Mouse (Mus musculus): ENCODE measurements around the gene Gm20696. TPM values are rescaled to one million over a fixed set of nuclear protein-coding genes. Genes with fewer than 3 reads are reported as not detected.

Gene Gm20696
- 1.3 and 1.5 TPM in 2 replicates for polyA plus RNA-seq (2012; rRNA removed; ENCODE audit: low replicate concordance)

DNA sequence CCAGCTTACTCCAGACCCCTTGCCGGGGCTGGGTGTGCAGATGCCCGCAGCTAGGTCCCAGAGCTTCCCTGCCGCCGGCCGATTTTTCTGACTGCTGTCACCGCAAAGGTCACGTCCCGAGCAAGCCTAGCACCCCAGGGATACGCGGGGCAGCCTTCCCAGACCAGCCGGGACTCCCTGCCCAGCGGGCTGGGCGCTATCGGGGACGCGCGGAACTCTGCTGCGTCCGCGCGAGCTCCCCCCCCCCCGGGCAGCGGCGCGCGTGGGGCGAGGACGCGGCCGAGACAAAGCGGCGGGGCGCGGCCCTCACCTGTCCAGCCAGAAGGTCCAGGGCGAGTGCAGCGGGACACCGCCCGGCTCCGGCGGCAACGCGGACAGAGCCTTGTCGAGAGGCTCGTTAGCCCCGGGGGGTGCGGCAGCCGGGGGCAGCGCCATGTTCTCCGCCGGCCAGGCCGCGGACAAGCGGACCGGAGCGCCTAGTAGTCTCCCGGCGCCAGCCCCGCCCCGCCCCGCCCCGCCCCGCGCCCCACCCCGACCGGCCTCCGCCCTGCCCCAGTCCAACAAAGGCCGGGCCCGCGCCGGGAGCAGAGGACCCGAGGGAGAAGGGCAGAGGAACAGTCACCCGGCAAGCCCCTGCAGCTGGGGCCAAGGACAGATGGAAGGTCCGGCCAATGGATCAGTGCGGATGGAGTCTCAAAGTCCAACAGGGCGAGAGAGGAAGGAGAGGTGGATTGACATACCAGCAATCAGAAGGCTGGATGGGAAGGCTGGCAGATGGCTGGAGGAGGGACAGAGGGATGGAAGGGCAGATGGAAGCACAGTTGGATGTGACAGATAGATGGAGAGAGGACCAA is at the start of gene Gm20696, which contains the start of gene Eif4e3:
Gene Gm20696 (minus strand): TSS at position 480 of the 854 bp plus-strand sequence.
Gene Eif4e3 (minus strand): TSS at position 454 of the 854 bp plus-strand sequence.

GRCm38 (mm10) chr6:99692206-99692915 is 25.8 kb upstream of the Gm20696 start, which contains the start of gene Gpr27:
TSS of gene Gpr27 (plus strand) at chr6:99692679.

DNA sequence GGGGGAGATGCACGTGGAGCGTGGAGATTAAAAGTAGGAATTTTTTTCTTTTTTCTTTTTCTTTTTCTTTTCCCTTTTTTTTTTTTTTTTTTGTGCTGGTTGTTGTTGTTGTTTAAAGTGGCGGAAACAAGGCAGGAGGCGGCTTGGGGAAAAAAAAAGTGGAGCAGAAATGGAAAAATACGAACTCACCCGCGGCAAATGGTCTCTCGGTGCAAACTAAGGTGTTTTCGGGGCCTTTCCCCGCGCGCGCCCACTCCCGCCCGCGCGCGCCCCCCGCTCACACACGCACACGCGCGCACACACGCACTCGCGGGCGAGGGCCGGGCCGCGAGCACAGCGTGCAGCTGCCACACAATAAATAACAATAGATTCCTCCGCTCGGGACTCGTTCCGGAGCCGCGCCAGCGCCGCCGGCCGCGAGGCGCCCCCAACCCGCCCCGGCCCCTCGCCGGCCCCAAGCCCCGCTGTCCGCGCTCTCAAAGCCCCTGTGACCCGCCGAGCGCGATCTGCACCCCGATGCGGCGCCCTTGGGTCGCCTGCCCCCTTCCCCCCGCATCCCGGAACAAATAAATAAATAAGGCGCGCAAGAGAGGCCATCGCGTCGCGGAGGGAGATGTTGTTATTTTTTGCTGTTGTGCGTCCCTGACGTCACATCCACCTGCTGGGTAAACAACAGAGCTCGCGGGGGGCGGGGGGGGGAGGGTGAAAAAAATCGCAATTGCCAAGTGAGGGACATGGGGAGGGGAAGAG is 144.1 kb downstream of the Gm20696 start, which contains the start of gene Foxp1:
Gene Foxp1 (minus strand): TSS at position 363 of the 750 bp plus-strand sequence.

Other genes with a start within 250 kb of the Gm20696 start
- 65.4 and 121 TPM in 2 replicates for gene Foxp1, start 144.1 kb downstream of the Gm20696 start, polyA plus RNA-seq (2012; rRNA removed; ENCODE audit: low replicate concordance)
- 14.6 and 29.6 TPM in 2 replicates for gene Eif4e3, start within 50 bp of the Gm20696 start, polyA plus RNA-seq (2012; rRNA removed; ENCODE audit: low replicate concordance)
- 1.5 and 6.3 TPM in 2 replicates for gene Gpr27, start 25.9 kb upstream of the Gm20696 start, polyA plus RNA-seq (2012; rRNA removed; ENCODE audit: low replicate concordance)
- gene Prok2, start 59.6 kb upstream of the Gm20696 start, polyA plus RNA-seq (2012; rRNA removed; ENCODE audit: low replicate concordance): not detected in 2 replicates

All from mammary gland, adult 2 months (tissue).